Mouse (Mus musculus): ENCODE results near the gene Glp1r. TPM values are rescaled to one million over a fixed set of nuclear protein-coding genes. Genes with fewer than 3 reads are reported as not detected.

Glp1r gene
- polyA plus RNA-seq, 1 experiment: 0.07 TPM

GRCm38 (mm10) chr17:30881001-30881400, 20.6 kb upstream of the Glp1r start:
- DNase-seq: no peak

GRCm38 (mm10) chr17:30882206-30882605, 19.4 kb upstream of the Glp1r start:
- Histone ChIP-seq H3K4me3 (ENCODE audit: control insufficient read depth, insufficient read depth, low read length) (no peak overlapping the region), H3K4me1 (replicated peaks; ENCODE audit: control insufficient read depth, insufficient read depth, low read length) (no peaks in the 10 kb centered on the region), H3K36me3 (ENCODE audit: control insufficient read depth, insufficient read depth, low read length) (no peaks in the 10 kb centered on the region), H3K27me3 (ENCODE audit: control insufficient read depth, insufficient read depth, low read length) (no peaks in the 10 kb centered on the region), H3K27ac (ENCODE audit: control insufficient read depth, insufficient read depth, low read length) (no peak overlapping the region)
- no peak for DNase-seq
- TF ChIP-seq CTCF (IDR thresholded peaks at IDR 0.05; ENCODE audit: borderline replicate concordance, control insufficient read depth, extremely low read depth, insufficient read depth, low read length, poor library complexity): no peak
- no peak for TF ChIP-seq POLR2A (IDR thresholded peaks at IDR 0.05; ENCODE audit: control insufficient read depth, extremely low read depth, insufficient read depth, low read length, poor library complexity)
- 25% methylated on average over 6 of the region's 6 CpGs for WGBS

More at GRCm38 (mm10) chr17:30881001-30881400, 20.6 kb upstream of the Glp1r start:
- TF ChIP-seq CTCF (IDR thresholded peaks at IDR 0.05; ENCODE audit: borderline replicate concordance, control insufficient read depth, extremely low read depth, insufficient read depth, low read length, poor library complexity) (no peak), POLR2A (IDR thresholded peaks at IDR 0.05; ENCODE audit: control insufficient read depth, extremely low read depth, insufficient read depth, low read length, poor library complexity) (no peak)
- H3K4me1 ChIP-seq (replicated peaks; ENCODE audit: control insufficient read depth, insufficient read depth, low read length): no peaks in the 10 kb centered on the region
- H3K36me3 ChIP-seq (ENCODE audit: control insufficient read depth, insufficient read depth, low read length): no peaks in the 10 kb centered on the region
- no peaks in the 10 kb centered on the region for H3K27me3 ChIP-seq (ENCODE audit: control insufficient read depth, insufficient read depth, low read length)
- no peak overlapping the region for H3K27ac ChIP-seq (ENCODE audit: control insufficient read depth, insufficient read depth, low read length)
- WGBS: 90% methylated on average over 2 of the region's 2 CpGs
- no peak overlapping the region for H3K4me3 ChIP-seq (ENCODE audit: control insufficient read depth, insufficient read depth, low read length)

- WGBS: 58% methylated on average over 8 of the region's 8 CpGs
- Histone ChIP-seq H3K4me1 (replicated peaks; ENCODE audit: control insufficient read depth, insufficient read depth, low read length) (no peaks in the 10 kb centered on the region), H3K4me3 (ENCODE audit: control insufficient read depth, insufficient read depth, low read length) (no peak overlapping the region), H3K36me3 (ENCODE audit: control insufficient read depth, insufficient read depth, low read length) (no peaks in the 10 kb centered on the region), H3K27me3 (ENCODE audit: control insufficient read depth, insufficient read depth, low read length) (no peaks in the 10 kb centered on the region), H3K27ac (ENCODE audit: control insufficient read depth, insufficient read depth, low read length) (no peak overlapping the region)
- no peak for DNase-seq
- TF ChIP-seq POLR2A (IDR thresholded peaks at IDR 0.05; ENCODE audit: control insufficient read depth, extremely low read depth, insufficient read depth, low read length, poor library complexity) (no peak), CTCF (IDR thresholded peaks at IDR 0.05; ENCODE audit: borderline replicate concordance, control insufficient read depth, extremely low read depth, insufficient read depth, low read length, poor library complexity) (no peak)
These were observed 18.1 kb upstream of the Glp1r start for GRCm38 (mm10) chr17:30883534-30883933.

GRCm38 (mm10) chr17:30892086-30892485, 9.5 kb upstream of the Glp1r start:
- H3K27me3 ChIP-seq (ENCODE audit: control insufficient read depth, insufficient read depth, low read length): no peaks in the 10 kb centered on the region
- H3K27ac ChIP-seq (ENCODE audit: control insufficient read depth, insufficient read depth, low read length): peak overlapping the region; percentile 58
- WGBS: 4% methylated on average over 1 of the region's 1 CpGs
- TF ChIP-seq POLR2A (IDR thresholded peaks at IDR 0.05; ENCODE audit: control insufficient read depth, extremely low read depth, insufficient read depth, low read length, poor library complexity) (0 out of 2 replicates have a peak, but pooled peaks have one; percentile 29), CTCF (IDR thresholded peaks at IDR 0.05; ENCODE audit: borderline replicate concordance, control insufficient read depth, extremely low read depth, insufficient read depth, low read length, poor library complexity) (no peak)
- no peaks in the 10 kb centered on the region for H3K36me3 ChIP-seq (ENCODE audit: control insufficient read depth, insufficient read depth, low read length)
- DNase-seq: peak; percentile 48
- H3K4me3 ChIP-seq (ENCODE audit: control insufficient read depth, insufficient read depth, low read length): no peak overlapping the region
- H3K4me1 ChIP-seq (replicated peaks; ENCODE audit: control insufficient read depth, insufficient read depth, low read length): peaks cover 23% of the 10 kb centered on the region

GRCm38 (mm10) chr17:30892730-30893129, 8.9 kb upstream of the Glp1r start:
- TF ChIP-seq POLR2A (IDR thresholded peaks at IDR 0.05; ENCODE audit: control insufficient read depth, extremely low read depth, insufficient read depth, low read length, poor library complexity) (no peak), CTCF (IDR thresholded peaks at IDR 0.05; ENCODE audit: borderline replicate concordance, control insufficient read depth, extremely low read depth, insufficient read depth, low read length, poor library complexity) (peak; percentile 58; the same call in 1 of the 2 replicates)
- Histone ChIP-seq H3K4me1 (replicated peaks; ENCODE audit: control insufficient read depth, insufficient read depth, low read length) (peaks cover 23% of the 10 kb centered on the region), H3K4me3 (ENCODE audit: control insufficient read depth, insufficient read depth, low read length) (no peak overlapping the region), H3K27me3 (ENCODE audit: control insufficient read depth, insufficient read depth, low read length) (no peaks in the 10 kb centered on the region), H3K27ac (ENCODE audit: control insufficient read depth, insufficient read depth, low read length) (peak overlapping the region; percentile 45), H3K36me3 (ENCODE audit: control insufficient read depth, insufficient read depth, low read length) (no peaks in the 10 kb centered on the region)
- 8% methylated on average over 2 of the region's 2 CpGs for WGBS
- DNase-seq: peak; percentile 69

GRCm38 (mm10) chr17:30897075-30897474, 4.5 kb upstream of the Glp1r start:
- H3K36me3 ChIP-seq (ENCODE audit: control insufficient read depth, insufficient read depth, low read length): no peaks in the 10 kb centered on the region

DNA sequence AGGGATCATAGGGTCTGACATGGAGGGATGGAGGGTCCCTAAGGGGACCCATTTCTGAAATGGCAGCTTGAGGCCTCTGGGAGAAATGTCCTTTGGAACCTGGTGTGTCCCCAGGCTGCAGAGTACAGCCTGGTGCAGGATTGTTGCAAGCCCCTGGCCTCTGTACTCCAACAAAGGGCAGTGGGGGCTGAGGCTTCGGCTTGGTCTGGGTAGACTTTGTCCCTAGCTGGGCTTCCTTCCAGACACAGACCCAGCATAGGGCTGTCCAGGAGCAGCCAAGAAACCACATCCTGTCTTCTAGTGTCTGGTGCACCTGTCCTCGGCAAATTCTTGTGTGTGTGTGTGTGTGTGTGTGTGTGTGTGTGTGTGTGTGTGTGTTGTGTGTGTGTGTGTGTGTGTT, 2.5 kb downstream of the Glp1r start:
- Histone ChIP-seq H3K27ac (ENCODE audit: control insufficient read depth, insufficient read depth, low read length) (no peak overlapping the region), H3K4me1 (replicated peaks; ENCODE audit: control insufficient read depth, insufficient read depth, low read length) (peaks cover 31% of the 10 kb centered on the region), H3K36me3 (ENCODE audit: control insufficient read depth, insufficient read depth, low read length) (no peaks in the 10 kb centered on the region), H3K4me3 (ENCODE audit: control insufficient read depth, insufficient read depth, low read length) (no peak overlapping the region), H3K27me3 (ENCODE audit: control insufficient read depth, insufficient read depth, low read length) (peaks cover 12% of the 10 kb centered on the region)
- no peak for TF ChIP-seq POLR2A (IDR thresholded peaks at IDR 0.05; ENCODE audit: control insufficient read depth, extremely low read depth, insufficient read depth, low read length, poor library complexity)
- no peak for TF ChIP-seq CTCF (IDR thresholded peaks at IDR 0.05; ENCODE audit: borderline replicate concordance, control insufficient read depth, extremely low read depth, insufficient read depth, low read length, poor library complexity)
- DNase-seq: no peak
- 0% methylated on average over 2 of the region's 2 CpGs for whole genome bisulfite sequencing

More at GRCm38 (mm10) chr17:30897075-30897474, 4.5 kb upstream of the Glp1r start:
- Histone ChIP-seq H3K4me1 (replicated peaks; ENCODE audit: control insufficient read depth, insufficient read depth, low read length) (peaks cover 17% of the 10 kb centered on the region), H3K27me3 (ENCODE audit: control insufficient read depth, insufficient read depth, low read length) (peaks cover 12% of the 10 kb centered on the region), H3K4me3 (ENCODE audit: control insufficient read depth, insufficient read depth, low read length) (no peak overlapping the region), H3K27ac (ENCODE audit: control insufficient read depth, insufficient read depth, low read length) (no peak overlapping the region)
- TF ChIP-seq CTCF (IDR thresholded peaks at IDR 0.05; ENCODE audit: borderline replicate concordance, control insufficient read depth, extremely low read depth, insufficient read depth, low read length, poor library complexity) (no peak), POLR2A (IDR thresholded peaks at IDR 0.05; ENCODE audit: control insufficient read depth, extremely low read depth, insufficient read depth, low read length, poor library complexity) (no peak)
- DNase-seq: no peak
- WGBS: 38% methylated on average over 2 of the region's 2 CpGs
